Mouse (Mus musculus): ENCODE results near the gene Herc6. TPM values are rescaled to one million over a fixed set of nuclear protein-coding genes. Genes with fewer than 3 reads are reported as not detected.

The Herc6 gene
- polyA plus RNA-seq, 1 experiment from 2014 or later = 1.3 TPM

DNA sequence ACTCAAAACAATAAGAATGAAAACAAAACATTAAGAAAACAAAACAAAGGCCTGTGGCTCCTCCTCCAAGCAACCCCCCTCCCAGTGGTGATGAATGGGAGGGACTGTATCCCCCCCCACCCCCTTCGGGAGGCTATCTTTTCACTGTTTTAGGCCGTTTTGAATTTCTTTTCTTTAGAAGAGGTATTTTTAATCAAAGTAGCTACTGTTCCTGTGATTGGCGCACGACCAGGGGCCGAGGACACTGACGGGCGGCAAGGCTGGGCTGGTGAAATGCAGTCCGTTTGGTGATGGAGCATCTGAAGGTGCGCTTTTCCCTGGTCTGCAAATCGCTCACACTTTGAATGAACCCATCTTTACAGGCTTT lies 121.6 kb downstream of the Herc6 start, which contains the start of gene Lancl2:
Gene Lancl2, plus strand, starts transcription at position 165 of the 367 bp plus-strand sequence.
- Histone ChIP-seq H3K4me3 (peak within 1 kb of the TSS; percentile 49), H3K4me1 (peaks cover 16% of the 10 kb centered on the region), H3K36me3 (no peaks in the 10 kb centered on the region), H3K27ac (peak within 1 kb of the TSS; percentile 98), H3K9ac (peak within 1 kb of the TSS; percentile 86), H3K9me3 (replicated peaks) (no peaks in the 10 kb centered on the region), H3K4me2 (replicated peaks) (peak within 1 kb of the TSS; percentile 58), H3K27me3 (no peaks in the 10 kb centered on the region)
- ATAC-seq (ENCODE audit: low FRiP score) = peak; percentile 44
- WGBS = 0% methylated on average over 10 of the region's 10 CpGs

DNA sequence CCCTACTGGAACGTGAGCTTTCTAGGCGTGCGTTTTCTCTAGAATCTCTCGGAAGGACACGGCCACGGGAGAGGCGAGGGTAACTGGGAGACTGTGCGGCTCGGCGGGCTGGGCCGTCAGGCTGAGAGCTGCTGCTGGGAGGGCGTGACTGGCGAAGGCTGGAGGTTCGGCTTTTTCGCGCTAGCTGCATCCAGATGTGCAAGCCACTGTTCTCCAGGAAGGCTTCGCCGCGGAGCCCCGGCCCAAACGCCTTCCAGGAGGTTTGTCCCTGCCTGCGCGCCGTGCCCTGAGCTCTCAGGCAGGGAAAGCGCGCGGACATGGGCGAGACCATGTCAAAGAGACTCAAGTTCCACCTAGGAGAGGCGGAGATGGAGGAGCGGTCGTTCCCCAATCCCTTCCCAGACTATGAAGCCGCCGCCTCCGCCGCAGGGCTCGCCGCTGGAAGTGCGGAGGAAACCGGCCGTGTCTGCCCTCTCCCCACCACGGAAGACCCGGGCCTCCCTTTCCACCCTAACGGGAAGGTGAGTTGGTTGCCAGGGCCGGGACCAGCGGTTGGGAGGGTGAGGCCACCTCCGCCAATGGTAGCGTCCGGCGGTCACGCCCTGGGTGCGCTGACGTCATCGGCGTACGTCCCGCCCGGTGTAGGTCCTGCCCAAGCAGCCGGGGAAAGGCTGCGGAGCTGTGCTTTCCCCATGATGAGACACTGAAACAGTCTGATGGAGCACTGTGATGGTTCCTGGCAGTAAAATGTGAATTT lies 122.1 kb downstream of the Herc6 start:
- Histone ChIP-seq H3K36me3 (no peaks in the 10 kb centered on the region), H3K4me2 (replicated peaks) (peak overlapping the region; percentile 58), H3K9ac (peak overlapping the region; percentile 86), H3K27ac (peak overlapping the region; percentile 98), H3K4me1 (peaks cover 16% of the 10 kb centered on the region), H3K4me3 (peak overlapping the region; percentile 49), H3K27me3 (no peaks in the 10 kb centered on the region), H3K9me3 (replicated peaks) (no peaks in the 10 kb centered on the region)
- under 1% methylated on average over 59 of the region's 59 CpGs for WGBS
- peak; percentile 99 for ATAC-seq (ENCODE audit: low FRiP score)

GRCm38 (mm10) chr6:57703703-57704102 lies 122.9 kb downstream of the Herc6 start:
- peaks cover 16% of the 10 kb centered on the region for H3K4me1 ChIP-seq
- H3K27ac ChIP-seq = peak overlapping the region; percentile 98
- 38% methylated on average over 2 of the region's 2 CpGs for WGBS
- H3K4me2 ChIP-seq (replicated peaks) = peak overlapping the region; percentile 58
- H3K9ac ChIP-seq = peak overlapping the region; percentile 86
- ATAC-seq (ENCODE audit: low FRiP score) = peak; percentile 51
- H3K9me3 ChIP-seq (replicated peaks) = no peaks in the 10 kb centered on the region
- no peaks in the 10 kb centered on the region for H3K27me3 ChIP-seq
- peak overlapping the region; percentile 49 for H3K4me3 ChIP-seq
- H3K36me3 ChIP-seq = no peaks in the 10 kb centered on the region

DNA sequence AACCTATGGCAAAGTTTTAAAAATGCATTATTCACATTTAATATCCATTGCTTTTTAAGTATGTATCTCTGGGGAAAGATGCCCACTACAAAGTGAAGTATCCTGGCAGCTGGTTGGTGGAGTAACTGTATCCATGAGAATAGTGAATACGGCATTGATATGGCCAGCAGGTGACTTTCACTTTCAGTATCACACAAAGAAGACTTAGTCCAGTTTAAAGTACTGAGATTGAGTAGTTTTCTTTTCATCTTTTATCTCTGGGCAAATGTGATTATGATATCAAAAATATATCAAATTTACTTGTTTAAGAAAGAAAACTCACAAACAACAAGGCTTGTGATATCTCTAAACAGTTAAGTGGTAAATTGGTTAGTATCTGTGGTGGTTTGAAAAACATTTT lies 125.9 kb downstream of the Herc6 start:
- ATAC-seq (ENCODE audit: low FRiP score) = no peak
- Histone ChIP-seq H3K4me3 (no peak overlapping the region), H3K27me3 (no peaks in the 10 kb centered on the region), H3K9ac (no peak overlapping the region), H3K4me1 (peaks cover 9% of the 10 kb centered on the region), H3K36me3 (no peaks in the 10 kb centered on the region), H3K9me3 (replicated peaks) (no peaks in the 10 kb centered on the region), H3K27ac (no peak overlapping the region), H3K4me2 (replicated peaks) (no peak overlapping the region)
- WGBS = 93% methylated on average over 1 of the region's 1 CpGs

DNA sequence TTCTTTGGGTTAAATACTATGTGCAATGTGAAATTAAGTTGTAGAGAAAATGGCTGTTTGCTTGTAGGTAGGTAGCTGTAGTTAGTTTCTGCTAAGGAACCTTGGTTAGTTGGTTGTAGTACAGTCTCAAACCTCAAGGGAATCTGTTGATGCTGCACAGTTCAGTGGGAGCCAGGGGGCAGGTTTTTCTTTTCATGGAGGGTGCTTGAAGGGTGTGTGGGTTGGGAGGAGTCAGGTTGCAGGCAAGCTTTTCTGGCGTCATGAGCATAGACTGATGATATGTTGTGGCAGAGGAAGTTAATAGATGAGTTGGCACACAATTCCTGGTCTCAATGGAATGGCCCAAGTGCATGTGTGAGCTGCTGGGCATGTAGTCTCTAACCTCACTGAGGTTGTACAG lies 130.9 kb downstream of the Herc6 start:
- WGBS = 43% methylated on average over 1 of the region's 1 CpGs
- Histone ChIP-seq H3K9me3 (replicated peaks) (no peaks in the 10 kb centered on the region), H3K4me3 (no peak overlapping the region), H3K27ac (no peak overlapping the region), H3K4me1 (no peaks in the 10 kb centered on the region), H3K27me3 (no peaks in the 10 kb centered on the region), H3K4me2 (replicated peaks) (no peak overlapping the region), H3K36me3 (peaks cover 7% of the 10 kb centered on the region; the same call in 1 of the 2 replicates), H3K9ac (no peak overlapping the region)
- no peak for ATAC-seq (ENCODE audit: low FRiP score)

Other genes starting within 250 kb of the Herc6 start
- gene Vmn1r17, start 217.3 kb upstream of the Herc6 start, polyA plus RNA-seq (2016; fragmentation: Nextera tagmentation; extraction: Ambion mirVana) = not detected in 2 replicates
- not detected in 2 replicates for gene Vmn1r18, start 185.2 kb upstream of the Herc6 start, polyA plus RNA-seq (2016; fragmentation: Nextera tagmentation; extraction: Ambion mirVana)
- gene Vmn1r19, start 177.2 kb upstream of the Herc6 start, polyA plus RNA-seq (2016; fragmentation: Nextera tagmentation; extraction: Ambion mirVana) = not detected in 2 replicates
- gene Vmn1r20, start 152.1 kb upstream of the Herc6 start, polyA plus RNA-seq (2016; fragmentation: Nextera tagmentation; extraction: Ambion mirVana) = not detected in 2 replicates
- 7.3 and 7.4 TPM in 2 replicates for gene Ppm1k, start 45.5 kb upstream of the Herc6 start, polyA plus RNA-seq (2016; fragmentation: Nextera tagmentation; extraction: Ambion mirVana)
- gene Pyurf, start 111.1 kb downstream of the Herc6 start, polyA plus RNA-seq (2016; fragmentation: Nextera tagmentation; extraction: Ambion mirVana) = 15.9 and 16.1 TPM in 2 replicates
- gene Lancl2, start 121.5 kb downstream of the Herc6 start, polyA plus RNA-seq (2016; fragmentation: Nextera tagmentation; extraction: Ambion mirVana) = 54.5 and 58.7 TPM in 2 replicates
- gene Vopp1, start 244.2 kb downstream of the Herc6 start, polyA plus RNA-seq (2016; fragmentation: Nextera tagmentation; extraction: Ambion mirVana) = 109 and 121 TPM in 2 replicates